Mouse (Mus musculus) naive thymus-derived CD4-positive, alpha-beta T cell, adult 5 months (primary cell): ENCODE results near the gene Pdcd6. TPM values are rescaled to one million over a fixed set of nuclear protein-coding genes. Genes with fewer than 3 reads are reported as not detected.

Source experiments
- polyA plus RNA-seq: library from polyadenylated mRNA; unstranded; fragments of 100-300 nt; shearing (Covaris generic); gene quantifications from one replicate; pipeline ENCODE4 v1.2.1, GENCODE M21; 2017

Gene Pdcd6
- polyA plus RNA-seq = 144 TPM

DNA sequence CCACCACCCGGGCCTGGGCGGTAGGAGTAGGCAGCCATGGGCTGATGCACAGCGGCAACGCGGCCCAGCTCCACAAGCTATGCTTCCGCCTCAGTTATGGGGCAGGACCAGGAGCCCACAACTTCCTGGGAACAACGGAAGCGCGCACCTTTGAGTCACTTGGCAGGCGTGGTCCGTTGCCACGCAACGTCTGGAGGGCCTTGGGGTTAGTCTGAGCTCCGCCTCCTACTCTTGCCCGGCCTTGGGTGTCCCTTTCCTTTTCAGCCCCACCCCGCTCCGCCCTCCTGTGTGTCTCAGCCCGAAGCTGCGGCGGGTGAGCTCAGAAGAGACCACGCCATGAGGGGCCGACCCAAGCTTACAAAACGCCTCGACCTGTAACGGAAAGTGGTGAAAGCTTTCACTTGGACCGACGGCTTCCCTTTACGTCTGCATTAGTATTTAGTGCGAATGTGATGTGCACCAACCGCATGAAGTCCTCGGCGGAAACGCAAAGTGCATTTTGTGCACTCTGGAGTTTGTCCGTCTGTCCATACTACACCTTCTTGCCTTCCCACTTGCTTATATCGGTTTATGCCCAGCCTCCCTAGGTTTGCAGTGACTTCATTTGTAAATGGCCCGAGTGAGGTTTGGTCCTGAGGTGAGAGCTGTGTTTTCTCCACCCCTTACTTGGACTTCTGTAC is at the start of gene Pdcd6:
Pdcd6 (minus strand) TSS at position 411 of the 680 bp plus-strand sequence.

GRCm38 (mm10) chr13:74363859-74364235 is 46.5 kb upstream of the Pdcd6 start, which contains the start of gene Lrrc14b:
Gene Lrrc14b, minus strand, starts transcription at chr13:74364005.

GRCm38 (mm10) chr13:74349566-74350434 is 32.4 kb upstream of the Pdcd6 start, which contains the start of the genes Sdha and Ccdc127:
Gene Sdha, minus strand, starts transcription at chr13:74350280.
Gene Ccdc127, plus strand, starts transcription at chr13:74350309.

GRCm38 (mm10) chr13:74292167-74292566 is 25.2 kb downstream of the Pdcd6 start, which contains the start of gene Ahrr:
Gene Ahrr, minus strand, starts transcription at chr13:74292331.

Other genes starting within 250 kb of the Pdcd6 start
- not detected for gene Slc9a3, start 196.1 kb downstream of the Pdcd6 start, polyA plus RNA-seq
- gene Exoc3, start 108.8 kb downstream of the Pdcd6 start, polyA plus RNA-seq = 71.0 TPM
- not detected for gene Ahrr, start 25.2 kb downstream of the Pdcd6 start, polyA plus RNA-seq
- 305 TPM for gene Sdha, start 32.7 kb upstream of the Pdcd6 start, polyA plus RNA-seq
- 30.0 TPM for gene Ccdc127, start 32.7 kb upstream of the Pdcd6 start, polyA plus RNA-seq
- gene Lrrc14b, start 46.4 kb upstream of the Pdcd6 start, polyA plus RNA-seq = not detected
- 0.66 TPM for gene Zfp72, start 73.3 kb upstream of the Pdcd6 start, polyA plus RNA-seq
- gene Ftl1-ps1, start 82.1 kb upstream of the Pdcd6 start, polyA plus RNA-seq = 51.3 TPM
- gene Zfp825, start 176.4 kb upstream of the Pdcd6 start, polyA plus RNA-seq = 8.1 TPM